Mouse (Mus musculus): ENCODE measurements around the gene Dennd4a.
A peak's percentile ranks its signal among the peaks of the same experiment; 100 is the strongest.

The Dennd4a gene

GRCm38 (mm10) chr9:64810822-64811537 is at the start of gene Dennd4a:
TSS of gene Dennd4a (plus strand) at chr9:64811340.
- DNase-seq = peak; percentile 97 to 98

DNA sequence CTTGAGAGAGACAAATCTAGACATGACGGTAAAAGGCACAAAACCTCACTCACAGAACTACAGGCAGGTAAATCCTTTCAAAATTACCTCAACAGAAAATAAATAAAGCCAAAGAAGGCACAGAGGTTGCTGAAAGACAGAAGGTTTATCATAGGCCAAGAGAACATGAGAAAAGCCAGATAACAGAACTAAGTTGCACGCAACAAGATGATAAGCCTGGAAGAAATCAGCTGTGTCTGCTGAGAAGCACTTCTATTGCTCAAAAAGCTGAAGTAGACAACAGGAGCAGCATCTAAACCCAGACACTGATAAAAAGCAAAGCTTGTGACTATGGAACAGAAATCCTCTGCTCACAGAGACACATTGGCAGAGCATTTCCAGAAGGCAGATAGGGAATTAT is 46.3 kb upstream of the Dennd4a start:
- no peak for DNase-seq

DNA sequence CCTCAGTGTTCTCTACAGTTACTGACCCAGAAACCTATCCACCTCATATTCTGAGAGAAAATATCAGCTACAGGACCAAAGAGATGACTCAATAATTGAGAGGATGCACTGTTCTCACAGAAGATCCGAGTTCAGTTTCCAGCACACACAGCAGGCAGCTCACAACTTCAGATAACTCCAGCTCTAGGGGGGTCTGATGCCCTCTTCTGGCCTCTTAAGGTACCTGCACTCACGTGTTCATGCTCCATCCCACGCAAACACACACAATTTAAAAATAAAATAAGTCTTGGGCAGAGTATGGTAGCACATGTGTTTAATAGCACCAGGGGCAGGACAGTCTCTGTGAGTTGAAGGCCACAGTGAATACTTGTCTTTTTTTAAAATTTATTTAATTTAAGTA is 45.0 kb upstream of the Dennd4a start:
- no peak for DNase-seq

- DNase-seq = no peak
Observed at GRCm38 (mm10) chr9:64767796-64768195, 43.3 kb upstream of the Dennd4a start.

DNA sequence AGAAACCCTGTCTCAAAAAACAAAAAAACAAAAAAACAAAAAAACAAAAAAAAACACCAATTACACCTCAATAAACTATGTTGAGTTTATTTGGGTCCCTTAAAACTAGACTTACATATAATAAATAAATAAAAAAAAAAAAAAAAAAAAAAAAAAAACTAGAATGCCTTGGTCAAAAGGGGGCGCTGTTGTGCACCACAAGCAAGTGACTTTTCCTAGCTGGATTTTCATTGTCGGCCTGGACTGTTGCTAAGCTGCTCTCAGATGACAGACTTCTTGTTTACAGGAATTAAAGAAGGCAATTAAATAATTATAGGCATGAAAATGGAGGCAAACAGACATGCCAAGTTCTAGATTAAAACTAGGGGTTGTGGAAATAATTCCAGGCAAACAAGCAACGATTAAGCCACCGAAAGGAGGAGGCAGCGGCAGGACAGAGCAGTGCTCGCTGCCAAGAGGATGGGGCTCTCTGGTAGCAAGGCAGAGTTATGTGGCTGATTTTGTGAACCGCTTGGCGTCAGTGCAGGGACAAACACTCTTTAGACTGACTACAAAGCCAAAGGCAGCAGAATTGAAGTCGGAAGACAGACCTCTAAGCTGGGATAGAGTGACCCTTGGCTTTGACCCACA is 42.0 kb upstream of the Dennd4a start:
- DNase-seq = peak in 1 of 2 experiments; percentile 62

DNA sequence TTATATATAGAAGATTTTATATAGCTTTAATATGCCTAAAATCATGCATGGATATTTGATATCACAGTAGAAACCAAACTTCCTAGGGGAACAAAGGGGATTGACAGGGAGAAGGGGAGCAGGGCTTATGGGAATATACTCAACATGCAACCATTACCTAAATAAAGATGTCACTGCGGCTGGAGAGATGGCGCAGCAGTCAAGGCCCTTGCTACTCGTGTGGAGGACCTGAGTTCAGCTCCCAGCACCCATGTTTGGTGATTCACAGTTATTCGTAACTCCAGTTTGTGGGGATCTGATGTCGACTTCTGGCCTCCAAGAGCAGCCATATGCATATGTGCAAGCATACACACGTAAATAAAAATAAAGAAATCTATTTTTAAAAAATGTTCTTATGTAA is 41.2 kb upstream of the Dennd4a start:
- no peak for DNase-seq

GRCm38 (mm10) chr9:64770411-64770849 is 40.7 kb upstream of the Dennd4a start:
- DNase-seq = no peak

DNA sequence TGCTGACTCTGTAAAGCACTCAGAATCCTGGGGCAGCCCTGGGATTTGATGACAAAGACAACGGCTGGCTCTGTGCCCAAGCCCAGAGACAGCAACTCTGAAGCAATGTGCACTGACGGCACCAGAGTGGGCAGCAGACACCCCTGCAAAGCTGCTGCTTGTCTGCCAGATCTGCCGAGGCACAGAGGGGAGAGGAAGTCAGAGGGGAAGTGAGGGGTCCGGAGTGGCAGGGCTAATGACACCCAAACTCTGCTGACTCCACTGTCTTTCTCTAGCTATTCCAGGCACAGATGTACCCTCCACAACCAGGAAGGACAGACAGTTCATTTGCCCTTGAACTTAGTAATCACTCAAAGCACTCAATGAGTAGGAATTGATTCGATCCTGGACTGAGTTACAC is 39.9 kb upstream of the Dennd4a start:
- peak in 1 of 2 experiments; percentile 9 for DNase-seq

- DNase-seq = no peak
Observed at GRCm38 (mm10) chr9:64773254-64773653, 37.9 kb upstream of the Dennd4a start.

DNA sequence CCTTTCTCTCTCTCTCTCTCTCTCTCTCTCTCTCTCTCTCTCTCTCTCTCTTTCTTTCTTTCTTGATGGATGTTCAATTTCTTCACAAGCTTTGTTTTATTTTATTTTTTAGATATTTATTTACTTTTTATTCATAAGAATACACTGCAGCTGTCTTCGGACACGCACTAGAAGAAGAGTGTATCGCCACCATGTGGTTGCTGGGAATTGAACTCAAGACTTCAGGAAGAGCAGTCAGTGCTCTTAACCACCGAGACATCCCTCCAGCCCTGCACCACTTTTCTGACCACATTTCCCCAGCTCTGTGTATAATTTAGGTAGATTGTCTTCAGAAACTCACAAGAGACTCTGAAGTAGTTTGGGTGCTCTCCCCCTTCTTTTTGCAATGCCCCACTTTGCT is 37.2 kb upstream of the Dennd4a start:
- peak in 1 of 2 experiments; percentile 45 for DNase-seq

DNA sequence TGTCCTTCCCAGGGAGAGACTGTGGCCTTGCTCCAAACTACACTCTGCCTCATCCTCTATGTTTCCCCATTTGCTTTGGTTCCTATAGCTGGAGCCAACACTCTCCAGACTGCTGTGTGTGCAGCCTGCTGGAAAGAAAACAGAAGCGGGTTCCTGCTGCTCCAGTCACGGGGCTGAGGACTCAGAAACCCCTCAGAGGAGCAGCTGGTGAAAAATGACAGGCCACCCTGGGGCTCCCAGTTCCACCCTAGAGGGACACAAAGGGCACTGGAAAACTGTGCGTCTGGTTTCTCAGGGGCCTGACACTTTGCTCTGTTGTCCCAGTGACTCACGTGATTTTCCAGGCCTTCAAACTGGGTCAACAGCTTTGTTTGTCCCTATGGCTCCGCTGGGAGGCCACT is 36.7 kb upstream of the Dennd4a start:
- DNase-seq = peak; percentile 11 to 65

- no peak for DNase-seq
Observed at GRCm38 (mm10) chr9:64774883-64775282, 36.3 kb upstream of the Dennd4a start.

GRCm38 (mm10) chr9:64775491-64775890 is 35.6 kb upstream of the Dennd4a start:
- no peak for DNase-seq

- no peak for DNase-seq
Observed at GRCm38 (mm10) chr9:64777441-64777987, 33.6 kb upstream of the Dennd4a start.

GRCm38 (mm10) chr9:64778151-64778550 is 33.0 kb upstream of the Dennd4a start:
- DNase-seq = no peak

DNA sequence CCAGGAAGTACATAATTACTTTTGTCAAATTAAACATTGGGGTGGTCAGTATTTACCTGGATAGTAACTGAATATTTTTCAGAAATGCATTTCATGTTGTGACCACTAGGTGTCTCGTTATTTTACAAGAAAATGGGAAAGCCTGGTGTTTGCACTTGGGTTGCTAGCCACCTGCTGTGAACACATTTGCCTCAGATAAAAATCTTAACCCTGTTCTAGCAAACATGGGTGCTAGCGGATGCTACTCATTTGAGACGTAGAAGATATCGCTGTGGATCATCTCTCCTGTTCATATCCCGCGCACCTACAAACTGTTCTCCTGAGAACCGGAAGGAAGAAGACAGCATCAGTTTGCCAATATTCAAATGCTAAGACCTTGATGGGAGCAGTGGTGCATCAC is 31.5 kb upstream of the Dennd4a start:
- peak in 1 of 2 experiments; percentile 3 for DNase-seq

- no peak for DNase-seq
Observed at GRCm38 (mm10) chr9:64783511-64783910, 27.6 kb upstream of the Dennd4a start.

DNA sequence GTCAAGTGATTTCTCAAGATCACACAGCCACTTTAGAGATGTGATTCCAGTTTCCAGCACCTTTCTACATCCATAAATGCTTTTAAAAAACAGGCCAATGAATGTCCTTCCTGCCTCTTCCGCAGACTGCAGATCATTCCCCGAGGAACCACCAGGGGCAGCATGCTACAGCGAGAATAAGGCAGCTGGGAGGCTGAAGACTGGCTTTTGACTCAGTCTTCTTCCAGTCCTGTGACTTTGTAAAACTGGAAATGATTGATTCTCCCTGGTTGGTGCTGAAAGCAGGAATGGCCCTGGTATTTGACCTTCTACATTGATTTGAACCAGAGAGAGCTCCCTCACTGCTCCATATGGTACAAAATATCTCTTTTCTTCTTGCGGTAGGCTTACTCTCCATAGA is 26.3 kb upstream of the Dennd4a start:
- DNase-seq = peak; percentile 71 to 84

DNA sequence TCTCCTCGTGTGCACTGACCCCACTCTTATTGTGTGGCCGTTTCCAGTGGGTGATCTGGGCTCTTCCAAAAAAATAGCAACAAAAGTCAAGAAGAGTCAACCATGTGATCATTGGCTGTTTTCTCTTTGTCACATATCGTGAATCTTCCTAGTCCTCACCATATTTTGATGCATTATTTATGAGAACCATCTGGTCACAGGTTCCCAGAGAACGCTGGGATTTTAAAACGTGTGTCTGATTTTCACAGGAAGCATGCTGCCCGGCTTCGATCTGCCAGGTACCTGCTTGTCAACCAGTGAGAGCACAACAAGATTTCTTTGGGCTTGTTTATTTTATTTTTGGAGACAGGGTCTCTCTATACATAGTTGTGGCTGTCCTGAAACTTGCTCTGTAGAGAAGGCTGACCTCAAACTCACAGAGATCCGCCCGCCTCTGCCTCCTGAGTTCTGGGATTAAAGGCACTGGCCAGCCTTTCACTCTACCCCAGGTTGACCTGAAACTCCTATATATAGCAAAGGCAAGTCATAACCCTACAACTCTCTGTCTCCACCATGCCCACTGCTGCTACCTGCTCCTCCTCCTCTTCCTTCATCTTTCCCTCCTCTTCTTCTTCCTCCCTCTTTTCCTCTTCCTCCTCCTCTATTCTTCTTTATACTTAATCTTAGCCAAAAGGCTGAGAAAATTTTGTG is 24.8 kb upstream of the Dennd4a start:
- DNase-seq = no peak

- DNase-seq = no peak
Observed at GRCm38 (mm10) chr9:64788070-64788469, 23.1 kb upstream of the Dennd4a start.

DNA sequence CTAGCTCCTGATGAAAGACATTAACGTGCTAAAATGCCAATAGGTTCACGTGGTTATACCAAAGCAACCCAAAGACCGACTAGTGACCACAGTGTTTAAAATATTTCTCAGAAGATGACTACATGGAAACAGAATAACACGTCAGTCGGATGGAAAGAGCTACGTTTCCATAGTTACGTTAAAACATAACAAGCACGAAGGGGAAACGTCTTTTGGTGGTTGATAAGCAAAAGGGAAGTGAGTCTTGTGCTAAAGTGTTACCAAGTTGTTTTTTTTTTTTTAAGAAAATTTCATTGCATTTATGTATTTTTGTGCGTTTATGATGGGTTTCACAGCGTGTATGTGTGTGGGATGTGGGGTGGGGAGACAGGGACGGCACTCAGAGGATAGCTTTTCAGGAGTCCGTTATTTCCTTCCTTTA is 21.8 kb upstream of the Dennd4a start:
- DNase-seq = no peak

- DNase-seq = no peak
Observed at GRCm38 (mm10) chr9:64789887-64790400, 21.2 kb upstream of the Dennd4a start.
